Mouse (Mus musculus) neural tube, embryonic 15.5 days (tissue): ENCODE data around the gene Men1. TPM values are rescaled to one million over a fixed set of nuclear protein-coding genes. Genes with fewer than 3 reads are reported as not detected.
A peak's percentile ranks its signal among the peaks of the same experiment; 100 is the strongest.

Experiments used
- ATAC-seq: fragments of 200-750 bp; cut with Nextera tagmentation; 2 replicates; pipeline ENCODE4 v1.8.0; 2017; ENCODE audit warnings: mild to moderate bottlenecking, moderate TSS enrichment, moderate library complexity; ENCODE audit not compliant: low FRiP score
- H3K27ac ChIP-seq: fragments of 300-500 bp; sonication (generic); replicated peaks from 2 replicates; pipeline ENCODE4 v1.5.1; 2015; ENCODE audit warnings: mild to moderate bottlenecking, inconsistent platforms
- H3K27me3 ChIP-seq: fragments of 300-500 bp; sonication (generic); replicated peaks from 2 replicates; pipeline ENCODE4 v1.6.1; 2015; ENCODE audit warnings: inconsistent platforms
- H3K36me3 ChIP-seq: fragments of 300-500 bp; sonication (generic); 2 replicates; pipeline ENCODE4 v1.6.1; 2015; ENCODE audit warnings: inconsistent platforms
- H3K4me1 ChIP-seq: fragments of 300-500 bp; sonication (generic); 2 replicates; pipeline ENCODE4 v1.6.1; 2015; ENCODE audit warnings: inconsistent platforms
- H3K4me2 ChIP-seq: fragments of 300-500 bp; sonication (generic); 2 replicates; pipeline ENCODE4 v1.6.1; 2015; ENCODE audit warnings: inconsistent platforms, mild to moderate bottlenecking, moderate library complexity
- H3K4me3 ChIP-seq: fragments of 300-500 bp; sonication (generic); replicated peaks from 2 replicates; pipeline ENCODE4 v1.5.1; 2015; ENCODE audit warnings: mild to moderate bottlenecking, inconsistent platforms
- H3K9ac ChIP-seq: fragments of 300-500 bp; sonication (generic); replicated peaks from 2 replicates; pipeline ENCODE4 v1.6.1; 2015; ENCODE audit warnings: mild to moderate bottlenecking, inconsistent platforms
- H3K9me3 ChIP-seq: fragments of 300-500 bp; sonication (generic); replicated peaks from 2 replicates; pipeline ENCODE4 v1.6.1; 2016; ENCODE audit warnings: inconsistent platforms
- WGBS: fragments of 180-500 bp; shearing (Covaris S2); methylation state at CpG from one replicate; pipeline ENCODE4 v1.1.7; 2015; ENCODE audit warnings: mixed read lengths; 5-methylcytosine and 5-hydroxymethylcytosine counted together
- microRNA-seq: library from miRNA; unstranded; fragments of <30 nt; microRNA quantifications from one replicate; pipeline ENCODE4, GENCODE M21; 2017
- polyA plus RNA-seq: library from polyadenylated mRNA; unstranded; fragments of >200 nt; fragmentation: Nextera tagmentation; extraction: Ambion mirVana; gene quantifications from 2 replicates; pipeline ENCODE4 v1.2.1, GENCODE M21; 2015

Gene Men1
- polyA plus RNA-seq, 1 experiment from 2014 or later = 71.6 TPM

DNA sequence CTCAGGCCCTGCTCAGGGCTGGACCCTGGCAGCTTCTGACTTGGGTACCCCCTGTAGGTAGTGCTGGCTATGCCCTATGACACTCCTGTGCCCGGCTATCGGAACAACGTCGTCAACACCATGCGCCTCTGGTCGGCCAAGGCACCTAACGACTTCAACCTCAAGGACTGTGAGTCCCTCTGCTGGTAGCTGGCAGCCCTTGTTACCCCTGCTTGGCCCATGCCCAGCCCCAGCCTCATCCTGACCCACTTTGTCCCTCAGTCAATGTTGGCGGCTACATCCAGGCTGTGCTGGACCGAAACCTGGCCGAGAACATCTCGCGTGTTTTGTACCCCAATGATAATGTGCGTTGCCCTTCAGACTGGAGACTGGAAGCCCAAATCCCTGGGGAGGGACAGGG is 53.2 kb downstream of the Men1 start:
- no peak overlapping the region for H3K4me3 ChIP-seq
- no peak for ATAC-seq
- no peak overlapping the region for H3K4me2 ChIP-seq
- 84% methylated on average over 13 of the region's 13 CpGs for WGBS
- H3K36me3 ChIP-seq = no peaks in the 10 kb centered on the region
- no peak overlapping the region for H3K9ac ChIP-seq
- H3K4me1 ChIP-seq = peaks cover 26% of the 10 kb centered on the region
- no peaks in the 10 kb centered on the region for H3K9me3 ChIP-seq
- H3K27ac ChIP-seq = no peak overlapping the region
- no peaks in the 10 kb centered on the region for H3K27me3 ChIP-seq

DNA sequence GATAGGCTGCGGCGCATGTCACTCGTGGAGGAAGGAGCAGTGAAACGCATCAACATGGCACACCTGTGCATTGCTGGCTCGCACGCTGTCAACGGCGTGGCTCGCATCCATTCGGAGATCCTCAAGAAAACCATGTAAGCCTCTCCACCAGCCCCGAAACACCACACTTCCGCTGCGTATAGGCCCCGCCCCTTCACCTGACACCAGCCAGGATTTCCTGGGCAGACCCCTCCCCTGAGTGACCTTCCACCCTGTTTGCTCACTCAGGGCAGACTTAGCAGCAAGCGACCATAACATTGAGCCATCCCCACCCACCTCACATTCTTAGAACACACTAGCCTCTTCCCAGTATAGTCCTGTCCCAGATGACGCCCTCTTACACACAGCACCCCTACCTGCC is 55.0 kb downstream of the Men1 start:
- H3K27ac ChIP-seq = peak overlapping the region; percentile 2; the same call in 1 of the 2 replicates
- no peaks in the 10 kb centered on the region for H3K36me3 ChIP-seq
- H3K4me2 ChIP-seq = peak overlapping the region; percentile 61
- peaks cover 15% of the 10 kb centered on the region for H3K4me1 ChIP-seq
- 8% methylated on average over 16 of the region's 16 CpGs for WGBS
- peak; percentile 66; the same call in 1 of the 2 replicates for ATAC-seq
- H3K27me3 ChIP-seq = no peaks in the 10 kb centered on the region
- peak overlapping the region; percentile 31 for H3K4me3 ChIP-seq
- no peaks in the 10 kb centered on the region for H3K9me3 ChIP-seq
- H3K9ac ChIP-seq = peak overlapping the region; percentile 31

DNA sequence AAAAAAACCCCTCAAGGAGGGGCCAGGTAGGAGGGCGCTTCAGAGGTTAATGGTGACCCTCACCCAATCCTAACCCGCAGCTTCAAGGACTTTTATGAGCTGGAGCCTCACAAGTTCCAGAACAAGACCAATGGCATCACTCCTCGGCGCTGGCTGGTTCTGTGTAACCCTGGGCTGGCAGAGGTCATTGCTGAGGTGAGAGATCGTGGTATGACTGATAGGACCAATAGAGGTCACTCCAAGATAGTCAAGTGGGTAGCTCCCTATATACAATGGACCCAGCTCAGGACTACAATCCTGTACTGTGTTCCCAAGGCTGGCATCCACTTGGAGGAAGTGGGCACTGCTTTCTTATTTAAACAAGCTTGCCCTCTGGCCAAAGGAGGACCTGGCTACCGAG is 55.5 kb downstream of the Men1 start:
- Histone ChIP-seq H3K9ac (no peak overlapping the region), H3K4me3 (no peak overlapping the region), H3K27me3 (no peaks in the 10 kb centered on the region), H3K4me1 (peaks cover 14% of the 10 kb centered on the region), H3K4me2 (peak overlapping the region; percentile 61), H3K9me3 (no peaks in the 10 kb centered on the region), H3K36me3 (no peaks in the 10 kb centered on the region), H3K27ac (no peak overlapping the region)
- WGBS = 64% methylated on average over 6 of the region's 6 CpGs
- ATAC-seq = no peak; the same call in 1 of the 2 replicates

Small RNA genes lying within 50 kb of the gene (microRNA-seq; reads per million reads assigned to microRNA genes)
- 1.2 reads per million for gene Mir6989

Other genes with a start within 250 kb of the Men1 start
- gene Cdca5, start 250.0 kb upstream of the Men1 start, polyA plus RNA-seq = 4.9 and 15.5 TPM in 2 replicates
- not detected in 2 replicates for gene AC131692.1, start 240.6 kb upstream of the Men1 start, polyA plus RNA-seq
- 0.42 and 4.1 TPM in 2 replicates for gene Naaladl1, start 229.2 kb upstream of the Men1 start, polyA plus RNA-seq
- gene Sac3d1, start 216.3 kb upstream of the Men1 start, polyA plus RNA-seq = 52.7 and 53.4 TPM in 2 replicates
- gene Snx15, start 206.7 kb upstream of the Men1 start, polyA plus RNA-seq = 59.6 and 62.2 TPM in 2 replicates
- 0.42 TPM in 1 of 2 replicates, not detected in the other for gene Batf2, start 194.0 kb upstream of the Men1 start, polyA plus RNA-seq
- gene Arl2, start 193.4 kb upstream of the Men1 start, polyA plus RNA-seq = 139 and 157 TPM in 2 replicates
- not detected in 2 replicates for gene Majin, start 150.6 kb upstream of the Men1 start, polyA plus RNA-seq
- gene Gpha2, start 108.6 kb upstream of the Men1 start, polyA plus RNA-seq = 0.75 TPM in 1 of 2 replicates, not detected in the other
- gene Ppp2r5b, start 99.1 kb upstream of the Men1 start, polyA plus RNA-seq = 127 and 156 TPM in 2 replicates
- 12.5 and 12.9 TPM in 2 replicates for gene Atg2a, start 93.3 kb upstream of the Men1 start, polyA plus RNA-seq
- 80.6 and 87.7 TPM in 2 replicates for gene Ehd1, start 58.3 kb upstream of the Men1 start, polyA plus RNA-seq
- 0.33 and 0.36 TPM in 2 replicates for gene Cdc42bpg, start 28.5 kb upstream of the Men1 start, polyA plus RNA-seq
- 21.9 and 22.2 TPM in 2 replicates for gene Map4k2, start 6.2 kb downstream of the Men1 start, polyA plus RNA-seq
- gene Sf1, start 28.7 kb downstream of the Men1 start, polyA plus RNA-seq = 88.7 and 104 TPM in 2 replicates
- 7.5 and 12.0 TPM in 2 replicates for gene Pygm, start 49.4 kb downstream of the Men1 start, polyA plus RNA-seq
- gene Rasgrp2, start 64.4 kb downstream of the Men1 start, polyA plus RNA-seq = 197 and 217 TPM in 2 replicates
- gene Nrxn2, start 83.8 kb downstream of the Men1 start, polyA plus RNA-seq = 31.3 and 45.7 TPM in 2 replicates
- 0.14 TPM in 1 of 2 replicates, not detected in the other for gene Slc22a12, start 208.1 kb downstream of the Men1 start, polyA plus RNA-seq